Mouse (Mus musculus) brain, adult 2 months (tissue): ENCODE results near the gene Olfr340.
"Not testable (repeated sequence)": the region's sequence is repeated elsewhere in the genome, so short reads cannot be mapped to it uniquely, and the experiment has no call there.

ENCODE experiments used
- DNase-seq: peaks from one replicate; pipeline ENCODE4 v3.0.0; 2011; ENCODE audit warnings: low read depth, low spot score

The Olfr340 gene

GRCm38 (mm10) chr2:36452287-36452686 is at the start of gene Olfr340:
Gene Olfr340 (plus strand): TSS chr2:36452587.
- no peak for DNase-seq

DNA sequence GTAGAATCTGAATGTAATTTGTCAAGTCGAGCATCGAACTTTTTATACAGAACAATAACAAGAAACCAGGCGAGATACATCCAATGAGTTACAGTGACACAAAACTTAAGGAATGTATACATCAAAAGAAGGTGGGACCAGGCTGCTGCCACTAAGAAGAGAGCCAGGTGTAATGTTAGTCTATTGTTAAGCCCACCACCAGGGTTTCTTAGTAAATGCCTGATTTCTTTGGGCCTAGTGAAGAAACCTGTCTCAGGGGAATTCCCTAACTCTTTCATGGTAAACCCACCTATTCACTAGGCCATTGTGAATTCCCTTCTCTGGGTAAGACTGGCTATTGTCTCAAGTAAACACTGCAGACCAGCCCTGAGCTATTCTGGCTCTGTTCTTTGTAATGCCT is 37.2 kb upstream of the Olfr340 start:
- not testable (repeated sequence) for DNase-seq

DNA sequence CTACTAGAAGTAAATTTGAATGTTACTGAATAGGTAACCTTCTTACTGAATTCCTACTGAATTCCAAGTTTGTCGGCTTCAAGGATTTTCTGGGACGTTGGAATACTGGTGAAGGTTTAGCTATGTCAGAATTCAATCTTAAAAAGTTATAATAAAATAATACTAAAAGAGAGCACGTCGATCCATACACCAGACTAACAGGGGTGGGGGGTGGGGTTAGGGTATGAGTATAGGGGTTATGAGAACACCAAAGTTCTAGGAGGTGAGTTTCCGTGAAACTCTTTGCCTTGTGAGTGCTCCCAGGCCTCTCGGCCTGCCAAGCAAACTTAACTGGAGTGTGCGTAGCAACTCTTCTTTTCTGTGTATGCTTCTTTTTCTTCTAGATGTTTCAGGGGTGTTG is 36.8 kb upstream of the Olfr340 start:
- not testable (repeated sequence) for DNase-seq

DNA sequence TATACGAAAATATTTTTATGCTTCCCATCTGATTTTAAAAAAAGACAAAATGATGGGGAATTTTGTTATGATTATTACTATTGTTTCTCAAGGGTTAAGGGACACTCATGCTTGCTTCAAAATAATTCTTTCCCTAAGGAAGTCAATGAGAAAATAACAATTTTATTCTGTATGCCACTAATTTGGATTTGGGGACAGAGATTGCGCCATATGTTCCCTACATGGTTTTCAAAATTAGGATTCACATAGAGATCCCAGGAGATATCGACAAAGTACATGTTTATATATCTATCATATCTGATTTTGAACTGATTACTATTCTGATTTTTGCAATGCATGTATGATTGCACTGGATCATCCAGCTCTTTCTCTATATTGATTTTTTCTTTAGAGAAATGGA is 33.7 kb upstream of the Olfr340 start, which contains the start of gene Olfr339:
Gene Olfr339, plus strand, starts transcription at position 301 of the 400 bp plus-strand sequence.
- DNase-seq = no peak

- DNase-seq = no peak
These were observed 21.2 kb downstream of the Olfr340 start for GRCm38 (mm10) chr2:36473634-36474033.

DNA sequence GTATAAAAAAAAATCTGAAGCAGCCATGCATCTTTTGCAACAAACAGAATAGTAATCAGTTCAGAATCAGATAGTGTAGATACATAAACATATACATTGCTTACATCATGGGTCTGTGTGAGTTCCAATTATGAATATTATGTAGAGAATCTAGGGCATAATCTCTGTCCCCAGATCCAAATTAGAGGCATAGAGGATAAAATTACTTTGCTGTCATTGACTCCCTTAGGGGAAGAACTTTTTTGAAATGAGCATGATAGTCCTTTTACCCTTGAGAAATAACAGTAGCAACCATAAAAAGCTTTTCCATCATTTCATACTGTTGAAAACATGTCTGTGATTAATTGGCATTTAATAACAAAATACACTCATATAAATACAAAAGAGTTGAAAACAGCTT is 30.0 kb downstream of the Olfr340 start, which contains the start of gene Olfr341:
Gene Olfr341, minus strand, starts transcription at position 101 of the 400 bp plus-strand sequence.
- no peak for DNase-seq
